Mouse (Mus musculus): ENCODE measurements around the gene Stim2.

Gene Stim2

DNA sequence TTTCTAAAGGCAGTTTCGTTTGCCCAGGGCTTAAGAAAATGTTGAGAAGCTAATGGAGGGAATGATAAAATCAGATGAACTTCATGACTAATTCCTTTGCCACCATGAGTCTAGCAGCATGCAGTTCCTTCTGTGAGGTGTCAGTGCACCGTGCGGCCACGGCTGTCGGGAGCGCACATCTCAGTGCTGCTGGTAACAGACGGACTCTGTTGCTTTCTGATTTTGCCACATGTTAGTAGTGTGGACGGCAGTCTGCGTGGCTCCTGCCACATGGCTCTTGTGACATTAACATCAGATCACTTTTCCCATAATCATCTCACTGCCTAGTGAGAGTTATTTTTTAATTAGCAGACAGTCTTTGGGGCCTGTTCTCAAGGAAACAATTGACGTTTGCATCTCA lies 118.2 kb downstream of the Stim2 start:
- DNase-seq (ENCODE audit: low spot score): no peak

DNA sequence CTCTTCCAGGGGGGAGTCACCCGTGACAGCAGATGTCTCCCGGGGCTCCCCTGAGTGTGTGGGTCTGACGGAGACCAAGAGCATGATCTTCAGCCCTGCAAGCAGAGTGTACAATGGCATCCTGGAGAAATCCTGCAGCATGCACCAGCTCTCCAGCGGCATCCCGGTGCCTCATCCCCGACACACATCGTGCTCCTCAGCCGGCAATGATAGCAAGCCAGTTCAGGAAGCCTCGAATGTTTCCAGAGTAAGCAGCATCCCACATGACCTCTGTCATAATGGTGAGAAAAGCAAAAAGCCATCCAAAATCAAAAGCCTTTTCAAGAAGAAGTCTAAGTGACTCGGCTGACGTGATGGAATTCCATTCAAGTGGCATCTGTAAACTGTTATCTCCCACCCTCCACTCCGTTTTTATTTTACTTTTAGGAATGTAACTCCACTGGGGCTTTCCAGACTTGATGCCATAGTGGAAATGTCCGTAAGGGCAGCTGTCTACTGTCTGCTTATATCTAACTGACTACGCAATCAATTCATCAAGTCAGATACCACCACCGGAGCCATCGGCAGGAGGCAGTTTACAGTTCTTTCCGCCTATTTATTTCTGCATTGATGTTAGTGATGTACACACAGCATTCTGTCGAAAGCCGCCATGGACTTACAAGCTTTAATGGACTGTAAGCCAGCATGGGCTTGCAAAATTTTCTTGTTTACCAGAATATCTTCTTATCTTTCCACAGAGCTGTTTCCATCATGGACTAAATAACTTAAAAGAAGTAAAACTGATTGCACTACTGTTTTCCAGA lies 120.3 kb downstream of the Stim2 start:
- DNase-seq (ENCODE audit: low spot score): no peak

DNA sequence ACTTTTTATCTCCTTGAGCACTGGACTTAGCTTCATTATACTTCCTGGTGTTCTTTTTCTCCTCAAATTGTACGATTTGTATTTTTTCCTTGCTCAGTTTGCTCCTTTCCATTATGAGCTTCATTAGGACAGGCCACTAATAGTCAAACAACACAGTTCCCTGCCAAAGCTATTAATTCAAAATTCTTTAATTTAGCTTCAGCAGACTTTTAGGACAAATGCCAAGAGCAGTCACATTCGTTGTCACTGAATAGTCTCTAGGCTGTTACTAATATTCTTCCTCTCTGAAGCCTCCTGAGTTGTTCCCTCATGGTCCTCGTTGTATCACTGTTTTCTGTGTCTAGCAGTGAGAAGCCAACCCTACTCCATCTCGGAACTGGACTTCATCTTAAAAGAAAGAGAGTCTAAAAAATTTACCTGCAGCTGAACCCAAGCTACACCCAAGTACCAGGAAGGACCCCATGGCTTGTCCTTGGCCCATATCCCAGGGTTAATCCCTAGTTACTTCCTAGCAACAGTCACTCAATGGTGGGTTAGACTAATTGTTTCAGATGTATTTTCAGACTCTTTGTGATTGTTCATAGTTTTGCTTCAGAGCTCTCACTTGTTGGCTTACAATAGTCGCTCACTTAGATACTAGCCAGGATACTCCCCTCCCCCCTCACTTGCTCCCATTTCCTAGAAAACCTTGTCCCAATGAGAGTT lies 149.9 kb downstream of the Stim2 start:
- DNase-seq (ENCODE audit: low spot score): no peak

DNA sequence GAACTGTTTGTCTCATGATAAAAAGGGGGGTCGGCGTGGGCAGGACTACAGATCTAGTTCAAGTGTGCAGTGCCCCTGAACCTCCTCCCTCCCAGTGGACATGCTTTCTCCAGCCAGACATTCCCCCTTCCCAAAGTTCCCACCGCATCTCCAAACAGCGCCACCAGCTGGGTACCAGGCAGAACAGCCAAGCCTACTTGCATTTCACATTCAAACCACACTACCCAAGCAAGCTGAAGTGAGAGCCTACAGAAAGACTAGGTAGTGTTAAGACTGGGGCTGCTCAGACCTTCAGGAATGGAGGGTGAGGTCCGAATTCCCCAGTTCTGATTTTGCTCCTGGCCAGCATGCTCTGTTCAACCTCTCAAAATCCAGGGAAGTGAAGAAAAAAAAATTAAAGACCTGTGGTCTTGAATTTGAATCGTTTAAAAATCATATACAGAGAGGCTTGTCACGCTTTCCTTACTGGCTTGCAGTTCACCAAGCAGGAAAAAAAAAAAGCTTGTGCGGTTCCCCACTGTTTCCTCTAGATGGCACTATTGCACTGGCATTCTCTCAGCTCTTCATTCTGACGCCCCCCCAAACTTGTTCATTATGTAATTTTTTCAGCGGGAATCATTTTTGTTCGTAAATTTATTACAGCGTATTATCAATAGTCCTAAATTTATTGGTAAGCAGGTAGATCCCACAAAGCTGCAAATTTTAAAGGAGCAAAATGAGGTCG lies 156.4 kb downstream of the Stim2 start:
- no peak for DNase-seq (ENCODE audit: low spot score)

DNA sequence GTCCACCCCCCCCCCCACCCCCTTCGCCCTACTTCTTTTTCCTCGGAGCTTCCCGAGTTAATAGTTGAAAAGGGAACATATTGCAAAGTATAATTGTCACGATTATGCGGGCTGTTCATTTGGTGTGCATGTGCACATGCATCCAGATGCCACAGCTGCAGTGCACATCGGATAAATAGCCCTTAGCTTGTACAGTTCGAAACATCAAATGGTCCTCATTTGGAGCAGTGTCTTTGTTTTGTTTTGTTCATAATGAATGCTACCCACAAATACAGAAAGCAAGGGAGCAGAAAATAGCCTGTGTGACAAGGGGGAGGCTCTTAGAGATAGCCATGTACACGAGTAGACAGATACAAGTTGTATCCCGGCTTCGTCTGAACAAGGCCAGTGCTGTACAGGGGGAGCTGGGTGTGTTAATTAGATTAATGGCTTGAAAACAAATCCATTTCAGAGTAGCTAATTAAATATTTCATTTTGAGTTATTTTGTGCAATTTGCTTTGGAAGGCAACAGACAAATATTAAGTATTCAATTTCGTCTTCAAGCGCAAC lies 157.0 kb downstream of the Stim2 start:
- DNase-seq (ENCODE audit: low spot score): no peak

DNA sequence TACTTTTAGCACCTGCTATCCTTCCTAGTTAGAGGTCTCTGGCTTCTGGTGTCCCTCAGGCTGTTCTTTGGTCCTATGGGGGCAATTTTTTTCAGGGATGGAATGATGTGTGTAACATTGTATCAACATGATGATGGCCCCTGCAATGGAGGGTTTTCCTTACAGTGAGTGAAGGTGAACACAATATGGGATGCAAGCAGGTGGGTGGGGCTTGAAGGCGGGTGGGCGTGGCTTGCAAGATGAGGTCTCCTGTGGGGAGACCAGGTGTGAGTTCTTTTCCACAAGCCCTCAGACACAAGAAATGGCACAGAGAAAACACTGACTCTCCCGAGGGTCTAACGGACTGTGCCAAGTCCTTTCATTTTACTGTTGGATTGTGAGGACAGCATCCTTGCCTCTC lies 157.6 kb downstream of the Stim2 start:
- no peak for DNase-seq (ENCODE audit: low spot score)

DNA sequence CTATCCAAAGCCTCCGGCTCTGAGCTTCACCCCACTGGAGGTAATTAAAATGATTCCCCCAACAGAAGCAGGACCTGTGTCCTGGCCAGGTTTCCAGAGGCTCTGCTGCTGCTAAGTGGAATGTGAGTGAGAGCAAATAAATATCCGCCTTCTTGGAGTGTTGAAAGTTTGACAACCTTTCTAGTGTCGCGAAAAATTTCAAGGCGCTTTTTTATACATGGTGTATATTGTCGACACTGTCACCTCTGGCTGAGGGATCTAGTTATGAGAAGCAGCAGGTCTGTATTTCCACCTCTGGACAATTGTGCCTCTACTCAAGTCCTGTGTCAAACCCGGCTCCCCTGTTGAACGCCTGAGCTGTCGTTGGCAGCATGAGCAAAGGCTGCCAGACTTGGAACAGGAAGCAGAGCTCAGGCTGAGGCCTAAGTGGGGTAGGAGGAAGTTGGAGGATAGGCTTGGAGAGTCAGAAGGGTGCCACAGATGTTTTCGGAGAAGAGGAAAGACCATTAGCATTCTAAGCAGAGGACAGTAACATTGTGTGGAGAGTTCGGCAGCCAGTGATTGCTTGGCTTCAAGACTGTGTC lies 158.7 kb downstream of the Stim2 start:
- no peak for DNase-seq (ENCODE audit: low spot score)

DNA sequence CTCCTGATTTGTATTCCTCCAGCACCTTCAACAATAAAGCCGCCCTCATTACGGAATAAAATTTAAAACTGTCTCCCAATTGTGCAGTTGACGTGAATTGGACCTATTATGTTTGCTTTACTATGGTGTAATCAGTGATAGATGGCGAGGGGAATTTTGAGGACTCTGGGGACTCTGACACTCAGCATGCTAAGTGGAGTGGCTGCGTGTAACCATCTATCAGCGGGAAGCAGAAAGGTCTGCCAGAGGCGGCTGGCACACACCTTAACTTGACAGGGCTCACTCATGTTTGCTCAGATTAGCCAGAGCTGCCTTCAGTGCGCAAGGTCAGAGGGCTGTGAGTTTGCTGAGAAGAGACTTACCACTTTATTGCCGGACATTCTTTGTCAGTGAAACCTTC lies 159.9 kb downstream of the Stim2 start:
- DNase-seq (ENCODE audit: low spot score): no peak

DNA sequence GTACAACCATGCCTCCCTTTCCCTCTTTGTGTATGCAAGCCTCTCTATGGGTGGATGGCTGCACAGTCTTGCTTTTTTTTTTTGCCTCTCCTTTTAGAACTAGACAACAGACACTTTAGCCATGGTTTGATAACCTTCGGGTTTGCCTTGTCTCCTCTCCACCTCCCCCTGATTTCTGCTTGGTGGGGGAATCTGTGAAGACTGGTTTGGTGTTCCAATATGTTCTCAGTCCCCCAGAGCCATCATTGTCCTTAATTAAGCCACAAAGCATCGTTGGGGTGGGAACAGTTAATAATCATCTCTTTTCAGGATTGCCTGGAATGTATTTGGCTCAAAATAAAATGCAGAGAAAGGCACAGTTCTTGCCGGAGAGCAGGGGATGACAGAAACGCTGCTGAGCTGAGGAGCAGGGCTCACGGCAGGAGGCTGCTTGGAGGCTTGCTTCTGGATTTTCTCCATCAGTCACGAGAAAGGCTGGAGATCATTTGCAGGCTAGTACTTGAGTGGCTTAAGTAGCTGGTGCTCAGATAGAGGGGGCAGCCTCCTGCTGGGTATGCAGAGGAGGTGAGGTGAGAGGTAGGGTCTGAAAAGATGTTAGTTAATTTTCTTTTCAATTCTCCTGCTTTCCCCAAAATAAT lies 161.0 kb downstream of the Stim2 start:
- no peak for DNase-seq (ENCODE audit: low spot score)

DNA sequence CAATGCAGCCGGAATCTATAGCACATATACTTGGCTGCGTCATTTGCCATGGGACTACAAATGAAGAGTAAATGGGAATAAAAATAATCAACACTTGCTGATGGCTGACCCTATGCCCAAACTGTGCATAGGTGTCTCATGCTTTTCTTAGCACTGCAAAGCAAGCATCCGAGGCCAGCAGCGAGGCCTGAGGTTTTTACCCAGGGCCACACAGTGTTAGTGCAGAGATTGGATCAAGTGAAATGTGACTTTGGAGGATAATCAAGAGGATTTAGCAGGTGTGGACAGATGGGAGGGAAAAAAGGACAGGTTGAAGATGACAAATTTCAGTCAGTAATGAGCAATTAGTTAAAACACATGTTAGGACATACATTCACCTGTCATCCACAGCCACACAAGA lies 162.3 kb downstream of the Stim2 start:
- no peak for DNase-seq (ENCODE audit: low spot score)

DNA sequence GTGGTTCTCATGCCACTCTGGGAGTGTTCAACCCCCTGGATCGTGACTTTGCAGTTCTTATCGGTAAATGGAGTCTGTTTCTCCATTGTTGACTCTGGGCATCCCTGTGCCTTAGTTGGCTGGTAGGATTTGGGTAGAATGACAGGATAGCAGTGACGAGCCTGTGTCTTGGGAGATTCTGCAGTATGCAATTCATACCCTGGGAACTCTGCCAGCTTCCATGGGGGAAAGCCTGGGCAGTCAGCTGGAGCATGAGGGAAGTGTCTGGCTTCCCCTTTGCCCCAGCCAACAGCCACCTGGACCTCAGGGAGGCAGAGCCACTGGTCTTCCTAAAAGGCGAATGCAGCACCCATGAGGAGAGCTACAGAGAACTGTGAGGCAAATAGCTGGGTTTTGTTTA lies 165.6 kb downstream of the Stim2 start:
- DNase-seq (ENCODE audit: low spot score): no peak
